Mouse (Mus musculus): ENCODE measurements at regions not wholly inside any gene's neighbourhood (a gene's known extent, or its start where the extent isn't known, plus 50 kb on each side); places are given as distances from the start of the nearest gene placed in this dataset.

DNA sequence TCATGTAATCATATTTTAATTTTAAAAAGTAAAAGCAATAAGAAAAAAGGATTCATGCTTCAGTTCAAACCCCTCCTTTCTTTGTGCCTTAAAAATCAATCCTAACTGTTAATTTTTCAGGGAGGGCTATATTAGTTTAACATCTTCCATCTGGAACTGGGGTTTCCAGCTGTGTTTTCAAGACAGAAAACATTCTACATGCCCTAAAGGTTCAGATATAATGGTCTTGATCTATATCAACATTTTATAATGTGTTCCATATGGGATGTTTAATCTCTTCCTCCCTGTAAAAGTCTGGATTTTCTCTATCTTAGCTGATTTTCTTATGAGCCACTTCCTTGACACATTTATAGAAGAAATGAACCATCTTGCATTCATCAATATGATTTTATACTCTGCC, 205.9 kb upstream of the Grm7 start:
- TF ChIP-seq CTCF (IDR thresholded peaks at IDR 0.05) = no peak
- H3K27ac ChIP-seq = no peak overlapping the region
- H3K4me3 ChIP-seq = no peak overlapping the region
- intact Hi-C loops (cut with DNase I) = no loop called here
- DNase-seq (ENCODE audit: extremely low spot score in 1 of 2, low spot score in 2 of 2) = no peak

DNA sequence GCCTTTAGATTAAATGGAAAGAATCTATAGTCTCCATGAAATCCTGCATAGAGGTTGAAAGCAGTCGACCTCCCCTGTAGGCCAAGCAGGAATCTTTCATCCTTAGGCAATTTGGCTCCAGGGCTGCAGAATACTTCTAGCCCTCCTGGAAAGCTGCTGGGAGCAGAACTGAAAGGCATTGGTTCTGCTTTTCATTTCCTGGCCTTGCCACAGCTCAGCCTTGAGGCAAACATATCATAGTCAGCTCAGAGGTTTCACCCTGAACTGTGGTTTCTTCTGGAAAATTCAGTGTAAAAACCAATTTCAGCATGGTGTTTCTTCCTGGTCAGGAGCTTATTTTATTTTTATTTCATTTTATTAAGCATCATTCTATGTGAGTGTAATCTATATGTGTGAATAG, 182.0 kb upstream of the Grm7 start:
- Histone ChIP-seq H3K27ac (no peak overlapping the region), H3K4me3 (no peak overlapping the region)
- no peak for TF ChIP-seq CTCF (IDR thresholded peaks at IDR 0.05)
- intact Hi-C loops (cut with DNase I) = no loop called here
- DNase-seq (ENCODE audit: extremely low spot score in 1 of 2, low spot score in 2 of 2) = no peak

DNA sequence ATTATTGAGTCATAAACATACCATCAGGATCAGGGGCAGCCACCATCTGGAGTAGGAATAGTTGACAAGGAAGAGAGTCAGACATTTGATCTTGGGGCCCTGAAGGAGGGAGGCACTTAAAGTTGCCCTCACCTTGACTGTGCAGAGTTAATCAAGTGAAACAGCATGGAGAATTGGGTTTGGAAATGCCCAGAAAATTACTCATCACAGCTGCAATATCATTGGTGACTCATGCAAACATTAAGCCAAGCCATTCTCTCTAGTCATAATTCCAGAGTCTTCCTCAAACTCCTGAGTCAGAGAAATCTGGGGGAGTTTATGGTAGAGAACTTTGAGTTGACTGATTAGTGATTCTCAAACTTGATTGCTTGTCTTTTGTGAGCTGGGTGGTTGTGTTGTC, 177.7 kb upstream of the Grm7 start:
- no peak for TF ChIP-seq CTCF (IDR thresholded peaks at IDR 0.05)
- H3K4me3 ChIP-seq = no peak overlapping the region
- intact Hi-C loops (cut with DNase I) = no loop called here
- no peak for DNase-seq (ENCODE audit: extremely low spot score in 1 of 2, low spot score in 2 of 2)
- H3K27ac ChIP-seq = no peak overlapping the region

DNA sequence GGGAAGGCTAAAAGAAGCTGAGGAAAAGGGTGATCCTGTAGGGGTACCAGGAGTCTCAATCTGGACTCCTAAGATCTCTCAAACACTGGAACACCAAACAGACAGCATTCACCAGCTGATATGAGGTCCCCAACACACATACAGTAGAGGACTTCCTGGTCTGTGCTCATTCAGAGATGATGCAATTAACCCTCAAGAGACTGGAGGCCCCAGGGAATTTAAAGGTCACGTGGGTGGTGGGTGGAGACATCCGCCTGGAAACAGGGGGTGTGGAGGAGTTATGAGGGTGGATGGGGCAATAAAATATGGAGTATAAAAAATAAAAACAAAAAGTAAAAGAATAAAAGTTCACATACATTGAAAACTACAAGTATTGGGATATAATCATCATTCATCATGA, 139.5 kb upstream of the Grm7 start:
- Histone ChIP-seq H3K4me3 (no peak overlapping the region), H3K27ac (no peak overlapping the region)
- DNase-seq (ENCODE audit: extremely low spot score in 1 of 2, low spot score in 2 of 2) = no peak
- TF ChIP-seq CTCF (IDR thresholded peaks at IDR 0.05) = no peak
- intact Hi-C loops (cut with DNase I) = no loop called here

DNA sequence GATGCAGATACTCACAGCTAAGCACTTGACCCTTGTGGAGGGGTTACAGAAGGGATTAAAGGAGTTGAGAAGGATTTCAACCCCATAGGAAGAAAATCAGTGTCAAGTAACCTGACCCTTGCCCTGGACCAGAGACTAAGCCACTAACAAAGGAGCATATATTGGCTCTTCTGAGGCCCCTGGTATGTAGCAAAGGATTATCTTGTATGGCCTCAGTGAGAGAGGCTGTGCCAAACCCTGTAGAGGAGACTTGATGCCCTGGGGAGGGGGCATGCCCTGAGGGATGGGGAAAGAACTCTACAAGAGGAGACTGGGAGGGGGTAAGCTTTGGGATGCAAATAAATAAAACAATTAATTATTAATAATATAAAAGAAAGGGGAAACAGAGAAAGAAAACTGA, 134.9 kb upstream of the Grm7 start:
- intact Hi-C loops (cut with DNase I) = no loop called here
- no peak for DNase-seq (ENCODE audit: extremely low spot score in 1 of 2, low spot score in 2 of 2)
- H3K4me3 ChIP-seq = no peak overlapping the region
- H3K27ac ChIP-seq = no peak overlapping the region
- TF ChIP-seq CTCF (IDR thresholded peaks at IDR 0.05) = no peak

DNA sequence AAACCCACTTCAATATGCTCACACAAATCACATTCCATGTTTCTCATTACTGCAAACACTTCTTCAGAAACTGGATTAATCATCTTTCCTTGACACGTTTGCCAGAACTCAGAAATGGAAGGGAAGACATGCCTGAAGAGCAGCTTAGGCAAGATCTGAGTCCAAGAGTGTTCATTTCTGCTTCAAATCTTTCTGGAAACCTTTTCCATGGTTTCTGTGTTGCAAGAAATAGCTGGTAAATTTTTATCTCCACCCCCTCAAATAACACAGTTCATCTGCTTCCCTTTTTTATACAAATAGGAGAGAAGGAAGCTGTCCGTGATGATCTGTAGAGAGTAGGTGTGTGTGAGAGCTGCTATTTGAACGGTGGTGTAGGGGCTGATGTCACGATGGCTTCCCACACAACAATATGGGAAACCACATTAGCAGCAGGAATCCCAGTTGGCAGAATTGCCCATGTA, 106.6 kb upstream of the Grm7 start:
- H3K27ac ChIP-seq = no peak overlapping the region; the same call in 1 of the 2 replicates
- intact Hi-C loops (cut with DNase I) = loop anchor here (1.0 to 10.0 kb wide), 7 partner anchors 107 to 1524 kb away; partner anchors contain the start of gene Grm7
- no peak for TF ChIP-seq CTCF (IDR thresholded peaks at IDR 0.05)
- peak; percentile 52 to 53 for DNase-seq (ENCODE audit: extremely low spot score in 1 of 2, low spot score in 2 of 2)
- no peak overlapping the region for H3K4me3 ChIP-seq

DNA sequence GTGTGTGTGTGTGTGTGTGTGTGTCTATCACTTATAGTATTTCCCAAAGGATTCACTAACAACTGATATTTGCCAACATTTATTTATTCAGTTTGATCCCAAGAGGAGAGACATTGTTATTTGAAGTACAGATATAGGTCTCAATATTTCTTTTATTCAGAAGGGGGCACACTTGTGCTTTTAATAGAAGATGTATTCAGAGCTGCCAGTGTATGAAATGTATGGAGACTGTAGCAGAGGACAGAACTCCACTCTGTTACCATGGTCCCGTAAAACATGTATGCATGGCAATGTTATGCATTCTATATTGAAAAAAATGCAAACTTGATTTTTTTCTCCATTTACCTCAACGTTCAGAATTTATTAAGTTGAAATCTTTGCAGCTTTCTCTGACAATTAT, 99.8 kb upstream of the Grm7 start:
- peak; percentile 35 for TF ChIP-seq CTCF (IDR thresholded peaks at IDR 0.05)
- DNase-seq (ENCODE audit: extremely low spot score in 1 of 2, low spot score in 2 of 2) = no peak
- intact Hi-C loops (cut with DNase I) = loop anchor here (10.0 kb wide), 1 partner anchor 1649 kb away; no protein-coding TSS in a partner anchor
- Histone ChIP-seq H3K4me3 (no peak overlapping the region), H3K27ac (no peak overlapping the region)

DNA sequence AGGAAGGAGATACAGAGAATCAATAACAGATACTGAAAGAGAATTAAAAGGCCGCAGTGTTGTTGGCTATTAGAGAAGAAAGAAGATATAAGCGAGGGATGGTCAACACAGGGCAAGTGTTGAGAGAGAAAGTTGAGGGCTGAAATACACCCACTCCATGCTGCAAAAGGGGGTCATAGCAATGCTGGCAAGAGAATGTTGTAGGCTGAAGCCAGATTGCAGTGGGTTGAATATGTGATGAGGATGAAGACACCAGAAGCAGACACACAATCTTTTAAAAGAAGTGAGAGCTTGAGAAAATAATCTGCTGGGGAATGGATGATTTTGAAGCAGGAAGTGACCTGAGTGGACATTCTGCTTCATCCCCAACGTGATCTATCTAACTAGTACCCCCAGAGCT, 90.5 kb upstream of the Grm7 start:
- no peak overlapping the region for H3K27ac ChIP-seq
- no peak for TF ChIP-seq CTCF (IDR thresholded peaks at IDR 0.05)
- DNase-seq (ENCODE audit: extremely low spot score in 1 of 2, low spot score in 2 of 2) = no peak
- no peak overlapping the region for H3K4me3 ChIP-seq
- intact Hi-C loops (cut with DNase I) = loop anchor here (10.0 kb wide), 1 partner anchor 1540 kb away; no protein-coding TSS in a partner anchor

DNA sequence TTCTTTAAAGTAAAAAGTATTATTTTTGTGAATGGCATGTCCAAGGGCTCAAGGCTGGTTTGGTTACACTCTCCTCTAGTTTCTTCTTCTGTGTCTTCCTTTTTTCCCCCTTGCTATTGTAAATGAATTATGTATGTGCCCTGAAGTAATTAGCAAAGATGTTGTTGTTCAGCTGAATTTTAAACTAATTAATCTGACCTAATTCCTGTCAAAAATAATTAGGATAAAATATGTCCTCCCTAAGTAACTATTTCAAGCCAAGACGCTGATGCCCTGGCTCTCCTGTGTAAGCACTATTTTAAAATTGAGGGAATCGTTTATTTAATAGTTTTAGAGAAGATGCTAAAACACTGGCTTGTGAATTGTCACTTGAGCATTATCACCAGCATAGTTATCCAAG, 85.7 kb upstream of the Grm7 start:
- TF ChIP-seq CTCF (IDR thresholded peaks at IDR 0.05) = no peak
- intact Hi-C loops (cut with DNase I) = loop anchor here (10.0 kb wide), 1 partner anchor 1535 kb away; no protein-coding TSS in a partner anchor
- H3K4me3 ChIP-seq = no peak overlapping the region
- no peak overlapping the region for H3K27ac ChIP-seq
- DNase-seq (ENCODE audit: extremely low spot score in 1 of 2, low spot score in 2 of 2) = no peak

DNA sequence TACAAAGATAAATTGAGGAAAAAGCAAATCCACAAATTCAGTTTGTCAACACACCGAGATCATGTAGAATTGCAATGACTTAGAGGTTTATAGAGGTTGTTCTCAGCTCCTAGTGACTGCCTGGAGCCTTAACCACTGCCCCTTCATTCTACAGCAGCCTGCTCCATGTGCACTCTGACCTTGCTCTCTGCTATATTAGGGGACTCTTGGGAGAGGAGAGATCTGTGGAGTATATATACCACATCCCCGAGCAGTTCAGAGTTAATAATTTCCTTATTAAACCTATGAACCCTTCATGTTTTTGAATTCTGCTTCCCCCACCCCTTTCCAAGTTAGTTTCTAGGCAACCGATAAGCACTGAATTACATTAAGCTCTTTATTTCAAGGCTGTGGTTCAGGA, 85.0 kb upstream of the Grm7 start:
- no peak for DNase-seq (ENCODE audit: extremely low spot score in 1 of 2, low spot score in 2 of 2)
- TF ChIP-seq CTCF (IDR thresholded peaks at IDR 0.05) = no peak
- Histone ChIP-seq H3K27ac (no peak overlapping the region), H3K4me3 (no peak overlapping the region)
- intact Hi-C loops (cut with DNase I) = no loop called here

DNA sequence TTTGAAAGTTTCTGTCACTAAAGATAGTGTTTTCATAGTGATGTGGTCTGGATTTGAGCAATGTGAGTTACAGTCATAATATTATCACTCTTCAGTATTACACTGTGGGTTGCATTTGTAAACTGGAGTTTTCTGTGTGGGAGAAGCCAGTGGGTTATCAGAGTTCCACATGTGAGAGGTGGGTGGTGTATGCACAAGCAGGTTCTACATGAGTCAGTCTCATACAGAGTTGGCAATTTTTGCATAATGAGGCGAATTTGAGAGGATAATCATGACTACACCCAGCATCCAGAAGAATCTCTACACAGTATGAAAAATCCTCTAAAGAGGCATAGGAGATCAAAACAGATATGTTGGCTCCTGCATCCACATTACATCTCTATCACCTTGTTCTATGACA, 68.2 kb upstream of the Grm7 start:
- TF ChIP-seq CTCF (IDR thresholded peaks at IDR 0.05) = no peak
- no peak for DNase-seq (ENCODE audit: extremely low spot score in 1 of 2, low spot score in 2 of 2)
- Histone ChIP-seq H3K27ac (no peak overlapping the region), H3K4me3 (no peak overlapping the region)
- intact Hi-C loops (cut with DNase I) = no loop called here

All from left cerebral cortex, adult 2 months (tissue).